10 mouse cellular contexts compared by ENCODE assay signal in the genomic region with DNA sequence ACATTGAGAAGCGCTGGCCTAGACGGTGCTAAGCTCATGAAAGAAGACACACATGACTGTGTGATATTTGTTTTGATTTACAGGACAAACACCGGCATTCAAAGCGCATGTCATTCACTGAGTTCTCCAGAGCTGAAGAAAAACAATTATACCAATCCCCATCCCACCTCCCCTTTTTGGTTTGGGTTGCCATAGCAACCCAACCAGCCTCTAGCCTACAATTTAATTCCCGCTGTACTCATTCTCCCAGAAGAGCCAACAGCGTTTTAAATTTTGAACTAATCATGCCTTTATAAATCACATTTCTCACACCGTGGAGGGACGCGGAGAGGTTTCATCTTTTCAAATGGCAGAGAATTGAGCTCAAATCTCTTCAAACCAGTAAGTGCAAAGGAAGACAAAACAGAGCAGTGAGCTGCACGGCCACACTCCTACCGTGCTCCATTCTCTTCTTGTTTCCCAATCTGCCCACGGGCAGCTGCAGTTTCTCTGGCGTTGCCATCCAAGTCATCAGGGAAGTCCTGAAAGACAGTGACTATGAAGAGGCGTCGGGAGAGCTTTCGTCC. TPM values are rescaled to one million over a fixed set of nuclear protein-coding genes. Genes with fewer than 3 reads are reported as not detected.
DNase-seq lines count a peak whose midpoint lies in the region; ATAC-seq and TF ChIP-seq lines count a peak whose summit lies in the region.
"Had no signal": no experiment of that assay in that cellular context is flagged by ENCODE, and none has a peak within 500 bp of the region (broad histone marks: within the 10 kb centered on the region; RNA-seq: fewer than 3 reads in every experiment).

No protein-coding gene starts in this region.

- H3K4me3 ChIP-seq in embryonic facial prominence, embryonic 11.5 days (ENCODE audit: low read depth, low read length) = no peak overlapping the region
- H3K4me3 ChIP-seq in embryonic facial prominence, embryonic 10.5 days = no peak overlapping the region
- no peak overlapping the region for H3K4me3 ChIP-seq in thymus, adult 2 months (ENCODE audit: control insufficient read depth, insufficient read depth, low read length)

- WGBS in embryonic facial prominence, embryonic 11.5 days = 57% methylated on average over 16 of the region's 16 CpGs
- WGBS in embryonic facial prominence, embryonic 10.5 days = 56% methylated on average over 16 of the region's 16 CpGs
- WGBS in thymus, adult 2 months = 93% methylated on average over 16 of the region's 16 CpGs

- no peaks in the 10 kb centered on the region for H3K4me1 ChIP-seq in embryonic facial prominence, embryonic 11.5 days (ENCODE audit: control insufficient read depth, insufficient read depth, low read length)
- peaks cover 15% of the 10 kb centered on the region; the same call in 1 of the 2 replicates for H3K4me1 ChIP-seq in embryonic facial prominence, embryonic 10.5 days
- no peaks in the 10 kb centered on the region for H3K4me1 ChIP-seq in thymus, adult 2 months (replicated peaks; ENCODE audit: control insufficient read depth, insufficient read depth, low read length)

- H3K27me3 ChIP-seq in embryonic facial prominence, embryonic 11.5 days (ENCODE audit: control insufficient read depth, insufficient read depth, low read length) = no peaks in the 10 kb centered on the region
- H3K27me3 ChIP-seq in embryonic facial prominence, embryonic 10.5 days (replicated peaks; ENCODE audit: low read depth, poor library complexity, severe bottlenecking) = no peaks in the 10 kb centered on the region
- H3K27me3 ChIP-seq in thymus, adult 2 months (ENCODE audit: control insufficient read depth, insufficient read depth, low read length) = no peaks in the 10 kb centered on the region

- no peak for TF ChIP-seq CTCF in thymus, adult 2 months (IDR thresholded peaks at IDR 0.05; ENCODE audit: borderline replicate concordance, control insufficient read depth, extremely low read depth, insufficient read depth, low read length, poor library complexity)

- no peak for ATAC-seq in embryonic facial prominence, embryonic 11.5 days (replicated peaks; ENCODE audit: insufficient number of reproducible peaks, low FRiP score, low TSS enrichment, low read depth)
- ATAC-seq in granulocyte monocyte progenitor cell, adult 5-6 weeks (replicated peaks; ENCODE audit: poor library complexity, severe bottlenecking) = peak; percentile 59; the same call in 1 of the 2 replicates
- no peak for ATAC-seq in inflammation-experienced regulatory T-cells, adult 6 months

- H3K36me3 ChIP-seq in embryonic facial prominence, embryonic 11.5 days (replicated peaks; ENCODE audit: control insufficient read depth, insufficient read depth, low read depth, low read length) = no peaks in the 10 kb centered on the region
- no peaks in the 10 kb centered on the region for H3K36me3 ChIP-seq in embryonic facial prominence, embryonic 10.5 days (replicated peaks)
- H3K36me3 ChIP-seq in thymus, adult 2 months (ENCODE audit: control insufficient read depth, insufficient read depth, low read length) = no peaks in the 10 kb centered on the region

- H3K27ac ChIP-seq in embryonic facial prominence, embryonic 11.5 days (replicated peaks; ENCODE audit: low read depth, low read length) = no peak overlapping the region
- H3K27ac ChIP-seq in embryonic facial prominence, embryonic 10.5 days (replicated peaks) = no peak overlapping the region
- H3K27ac ChIP-seq in thymus, adult 2 months (ENCODE audit: control insufficient read depth, insufficient read depth, low read length) = no peak overlapping the region

- intact Hi-C loops in left cerebral cortex, postnatal 4 days (cut with DNase I) = no loop called here

- no peak for TF ChIP-seq POLR2A in thymus, adult 2 months (IDR thresholded peaks at IDR 0.05; ENCODE audit: control insufficient read depth, extremely low read depth, insufficient read depth, low read length, poor library complexity)

- DNase-seq in embryonic facial prominence, embryonic 11.5 days (ENCODE audit: low spot score) = peak; percentile 40
- DNase-seq in embryonic facial prominence, embryonic 10.5 days (ENCODE audit: low spot score) = no peak
- peak; percentile 49 for DNase-seq in left cerebral cortex, postnatal 4 days
- DNase-seq in right cerebral cortex, adult 18-20 months = peak; percentile 25
- DNase-seq in heart, adult 18-20 months = no peak
- DNase-seq in thymus, adult 2 months = no peak
- DNase-seq: liver; thymus, postnatal 14 days had no signal

- H3K9ac ChIP-seq in embryonic facial prominence, embryonic 11.5 days (replicated peaks; ENCODE audit: low read length) = no peak overlapping the region

- H3K9me3 ChIP-seq in embryonic facial prominence, embryonic 11.5 days (replicated peaks; ENCODE audit: control insufficient read depth, low read length) = no peaks in the 10 kb centered on the region
- H3K9me3 ChIP-seq in embryonic facial prominence, embryonic 10.5 days = no peaks in the 10 kb centered on the region

- no peak overlapping the region for H3K4me2 ChIP-seq in embryonic facial prominence, embryonic 11.5 days (ENCODE audit: low read depth, low read length)

RNA-seq across cellular contexts. Expression of a gene that starts 6.5 kb away (rescaled TPM):
- 6.3 and 7.4 TPM in 2 replicates for polyA plus RNA-seq in embryonic facial prominence, embryonic 11.5 days (2014; fragmentation: Nextera tagmentation; extraction: Ambion mirVana)
- 5.1 and 6.1 TPM in 2 replicates for polyA plus RNA-seq in embryonic facial prominence, embryonic 10.5 days (2016; fragmentation: Nextera tagmentation; extraction: Ambion mirVana)
- total RNA-seq in granulocyte monocyte progenitor cell, adult 5-6 weeks (2014; fragmentation: Nextera tagmentation) = 0.77 and 1.3 TPM in 2 replicates
- 6.2 and 7.2 TPM in 2 replicates for total RNA-seq in granulocyte monocyte progenitor cell, adult 5-6 weeks (2017)
- 1 to 10 TPM; 1.3 to 2.7 TPM for total RNA-seq in left cerebral cortex, postnatal 4 days (2021)
- under 1 TPM; 0.12 to 0.39 TPM for total RNA-seq in heart, adult 18-20 months (2021)
- 6.8 and 9.7 TPM in 2 replicates for polyA plus RNA-seq in thymus, adult 2 months (2012; rRNA removed)
- under 1 TPM in 1 of 3 experiments, not detected in 2; 0.92 TPM for polyA plus RNA-seq in inflammation-experienced regulatory T-cells, adult 6 months (2017; shearing (Covaris generic))

RNA-seq across cellular contexts. Expression of a gene that starts 18.8 kb away (rescaled TPM):
- polyA plus RNA-seq in embryonic facial prominence, embryonic 11.5 days (2014; fragmentation: Nextera tagmentation; extraction: Ambion mirVana) = 22.0 and 22.8 TPM in 2 replicates
- polyA plus RNA-seq in embryonic facial prominence, embryonic 10.5 days (2016; fragmentation: Nextera tagmentation; extraction: Ambion mirVana) = 12.1 and 13.3 TPM in 2 replicates
- total RNA-seq in granulocyte monocyte progenitor cell, adult 5-6 weeks (2014; fragmentation: Nextera tagmentation) = 6.0 and 10.0 TPM in 2 replicates
- total RNA-seq in granulocyte monocyte progenitor cell, adult 5-6 weeks (2017) = 13.9 and 15.7 TPM in 2 replicates
- total RNA-seq in left cerebral cortex, postnatal 4 days (2021) = 10 to 100 TPM; 37.5 to 40.7 TPM
- 1 to 10 TPM; 8.9 to 9.1 TPM for total RNA-seq in heart, adult 18-20 months (2021)
- 8.9 and 10.1 TPM in 2 replicates for polyA plus RNA-seq in thymus, adult 2 months (2012; rRNA removed)
- polyA plus RNA-seq in inflammation-experienced regulatory T-cells, adult 6 months (2017; shearing (Covaris generic)) = 1 to 10 TPM; 1.3 to 1.9 (median 1.6) TPM

RNA-seq across cellular contexts. Expression of a gene that starts 35.9 kb away (rescaled TPM):
- 8.3 and 10.1 TPM in 2 replicates for polyA plus RNA-seq in embryonic facial prominence, embryonic 11.5 days (2014; fragmentation: Nextera tagmentation; extraction: Ambion mirVana)
- 5.4 and 5.9 TPM in 2 replicates for polyA plus RNA-seq in embryonic facial prominence, embryonic 10.5 days (2016; fragmentation: Nextera tagmentation; extraction: Ambion mirVana)
- 92.6 and 98.6 TPM in 2 replicates for total RNA-seq in granulocyte monocyte progenitor cell, adult 5-6 weeks (2014; fragmentation: Nextera tagmentation)
- total RNA-seq in granulocyte monocyte progenitor cell, adult 5-6 weeks (2017) = 178 and 188 TPM in 2 replicates
- 1 to 10 TPM; 5.4 to 6.1 TPM for total RNA-seq in left cerebral cortex, postnatal 4 days (2021)
- 10 to 100 TPM; 12.4 to 15.0 TPM for total RNA-seq in heart, adult 18-20 months (2021)
- 71.4 and 75.9 TPM in 2 replicates for polyA plus RNA-seq in thymus, adult 2 months (2012; rRNA removed)
- polyA plus RNA-seq in inflammation-experienced regulatory T-cells, adult 6 months (2017; shearing (Covaris generic)) = 100 to 1,000 TPM; 128 to 177 (median 141) TPM

RNA-seq across cellular contexts. Expression of a gene that starts 36.2 kb away (rescaled TPM):
- 62.6 and 69.4 TPM in 2 replicates for polyA plus RNA-seq in embryonic facial prominence, embryonic 11.5 days (2014; fragmentation: Nextera tagmentation; extraction: Ambion mirVana)
- polyA plus RNA-seq in embryonic facial prominence, embryonic 10.5 days (2016; fragmentation: Nextera tagmentation; extraction: Ambion mirVana) = 48.1 and 54.8 TPM in 2 replicates
- 15.3 and 28.1 TPM in 2 replicates for total RNA-seq in granulocyte monocyte progenitor cell, adult 5-6 weeks (2014; fragmentation: Nextera tagmentation)
- total RNA-seq in granulocyte monocyte progenitor cell, adult 5-6 weeks (2017) = 70.8 and 75.0 TPM in 2 replicates
- 10 to 100 TPM; 46.0 to 47.6 TPM for total RNA-seq in left cerebral cortex, postnatal 4 days (2021)
- 10 to 100 TPM; 20.5 to 21.7 TPM for total RNA-seq in heart, adult 18-20 months (2021)
- polyA plus RNA-seq in thymus, adult 2 months (2012; rRNA removed) = 7.3 TPM in 2 replicates
- polyA plus RNA-seq in inflammation-experienced regulatory T-cells, adult 6 months (2017; shearing (Covaris generic)) = 10 to 100 TPM; 28.3 to 31.3 (median 30.8) TPM

RNA-seq across cellular contexts. Expression of a gene that starts 47.6 kb away (rescaled TPM):
- polyA plus RNA-seq in embryonic facial prominence, embryonic 11.5 days (2014; fragmentation: Nextera tagmentation; extraction: Ambion mirVana) = 9.2 and 10.2 TPM in 2 replicates
- polyA plus RNA-seq in embryonic facial prominence, embryonic 10.5 days (2016; fragmentation: Nextera tagmentation; extraction: Ambion mirVana) = 8.2 and 9.6 TPM in 2 replicates
- total RNA-seq in granulocyte monocyte progenitor cell, adult 5-6 weeks (2014; fragmentation: Nextera tagmentation) = 12.0 and 12.8 TPM in 2 replicates
- total RNA-seq in granulocyte monocyte progenitor cell, adult 5-6 weeks (2017) = 21.0 and 31.2 TPM in 2 replicates
- 1 to 10 TPM; 4.7 to 5.0 TPM for total RNA-seq in left cerebral cortex, postnatal 4 days (2021)
- 1 to 10 TPM; 8.3 to 8.6 TPM for total RNA-seq in heart, adult 18-20 months (2021)
- 1.5 and 1.6 TPM in 2 replicates for polyA plus RNA-seq in thymus, adult 2 months (2012; rRNA removed)
- 1 to 10 TPM; 6.1 to 7.3 (median 7.1) TPM for polyA plus RNA-seq in inflammation-experienced regulatory T-cells, adult 6 months (2017; shearing (Covaris generic))

Comparison
In these comparisons a context has a peak if more than half of its experiments do, and no peak if none do; other contexts are left out.
1. DNase-seq: peak in embryonic facial prominence, embryonic 11.5 days (single experiment), left cerebral cortex, postnatal 4 days (single experiment) and right cerebral cortex, adult 18-20 months (single experiment); none in embryonic facial prominence, embryonic 10.5 days (single experiment), heart, adult 18-20 months (0 of 2) and thymus, adult 2 months (single experiment).